Mouse (Mus musculus) heart, embryonic 15.5 days (tissue): ENCODE measurements around the gene Slc3a2. TPM values are rescaled to one million over a fixed set of nuclear protein-coding genes. Genes with fewer than 3 reads are reported as not detected.

ENCODE experiments used
- microRNA-seq: library from miRNA; unstranded; fragments of <30 nt; microRNA quantifications from one replicate; pipeline ENCODE4, GENCODE M21; 2016
- polyA plus RNA-seq: library from polyadenylated mRNA; unstranded; fragments of >200 nt; fragmentation: Nextera tagmentation; extraction: Ambion mirVana; gene quantifications from 2 replicates; pipeline ENCODE4 v1.2.1, GENCODE M21; 2015

The Slc3a2 gene
- polyA plus RNA-seq, 1 experiment from 2014 or later, result 59.4 TPM

Small RNAs within 50 kb of the gene (microRNA-seq; reads per million reads assigned to microRNA genes)
- gene Mir6992, result not detected

Other genes starting within 250 kb of the Slc3a2 start
- gene Slc22a8, start 132.1 kb downstream of the Slc3a2 start, polyA plus RNA-seq, result 0.08 and 0.10 TPM in 2 replicates
- gene Slc22a6, start 105.3 kb downstream of the Slc3a2 start, polyA plus RNA-seq, result not detected in 2 replicates
- 0.05 and 0.24 TPM in 2 replicates for gene Chrm1, start 59.6 kb downstream of the Slc3a2 start, polyA plus RNA-seq
- 42.8 and 59.3 TPM in 2 replicates for gene Wdr74, start 12.5 kb upstream of the Slc3a2 start, polyA plus RNA-seq
- gene 1700092M07Rik, start 17.3 kb upstream of the Slc3a2 start, polyA plus RNA-seq, result 0.69 and 1.9 TPM in 2 replicates
- gene Stx5a, start 18.0 kb upstream of the Slc3a2 start, polyA plus RNA-seq, result 81.0 and 92.0 TPM in 2 replicates
- 100 and 132 TPM in 2 replicates for gene Nxf1, start 33.7 kb upstream of the Slc3a2 start, polyA plus RNA-seq
- gene Tmem223, start 47.6 kb upstream of the Slc3a2 start, polyA plus RNA-seq, result 154 and 157 TPM in 2 replicates
- 47.6 and 60.3 TPM in 2 replicates for gene Tmem179b, start 51.1 kb upstream of the Slc3a2 start, polyA plus RNA-seq
- 15.4 and 18.8 TPM in 2 replicates for gene Taf6l, start 63.0 kb upstream of the Slc3a2 start, polyA plus RNA-seq
- 118 and 126 TPM in 2 replicates for gene Polr2g, start 75.2 kb upstream of the Slc3a2 start, polyA plus RNA-seq
- gene Zbtb3, start 79.2 kb upstream of the Slc3a2 start, polyA plus RNA-seq, result 3.5 and 3.8 TPM in 2 replicates
- gene Ttc9c, start 96.0 kb upstream of the Slc3a2 start, polyA plus RNA-seq, result 30.9 and 36.2 TPM in 2 replicates
- gene Hnrnpul2, start 96.6 kb upstream of the Slc3a2 start, polyA plus RNA-seq, result 2.6 and 3.1 TPM in 2 replicates
- gene AC129217.1, start 106.4 kb upstream of the Slc3a2 start, polyA plus RNA-seq, result 0.36 TPM in 1 of 2 replicates, not detected in the other
- gene Bscl2, start 114.1 kb upstream of the Slc3a2 start, polyA plus RNA-seq, result 36.4 and 47.0 TPM in 2 replicates
- 1.3 and 5.0 TPM in 2 replicates for gene Gng3, start 115.8 kb upstream of the Slc3a2 start, polyA plus RNA-seq
- gene Lrrn4cl, start 127.4 kb upstream of the Slc3a2 start, polyA plus RNA-seq, result 1.8 and 2.4 TPM in 2 replicates
- gene Ubxn1, start 148.1 kb upstream of the Slc3a2 start, polyA plus RNA-seq, result 120 and 127 TPM in 2 replicates
- gene Uqcc3, start 157.6 kb upstream of the Slc3a2 start, polyA plus RNA-seq, result 54.8 and 63.4 TPM in 2 replicates
- gene Lbhd1, start 160.4 kb upstream of the Slc3a2 start, polyA plus RNA-seq, result 35.8 and 44.8 TPM in 2 replicates
- gene Gm49403, start 160.6 kb upstream of the Slc3a2 start, polyA plus RNA-seq, result not detected in 2 replicates
- 44.7 and 51.9 TPM in 2 replicates for gene 1810009A15Rik, start 165.5 kb upstream of the Slc3a2 start, polyA plus RNA-seq
- gene Gm49416, start 165.6 kb upstream of the Slc3a2 start, polyA plus RNA-seq, result not detected in 2 replicates
- 21.2 and 29.4 TPM in 2 replicates for gene Ints5, start 169.6 kb upstream of the Slc3a2 start, polyA plus RNA-seq
- gene Ganab, start 174.7 kb upstream of the Slc3a2 start, polyA plus RNA-seq, result 50.0 and 67.9 TPM in 2 replicates
- gene B3gat3, start 197.0 kb upstream of the Slc3a2 start, polyA plus RNA-seq, result 33.3 and 38.1 TPM in 2 replicates
- 1.9 and 2.3 TPM in 2 replicates for gene Rom1, start 206.0 kb upstream of the Slc3a2 start, polyA plus RNA-seq
- gene Eml3, start 206.2 kb upstream of the Slc3a2 start, polyA plus RNA-seq, result 12.7 and 21.9 TPM in 2 replicates
- 74.2 and 99.5 TPM in 2 replicates for gene Mta2, start 218.5 kb upstream of the Slc3a2 start, polyA plus RNA-seq
- 13.7 and 19.4 TPM in 2 replicates for gene Tut1, start 230.5 kb upstream of the Slc3a2 start, polyA plus RNA-seq
- gene Eef1g, start 243.7 kb upstream of the Slc3a2 start, polyA plus RNA-seq, result 216 and 256 TPM in 2 replicates